Mouse (Mus musculus): Measurements from ENCODE around the gene Spata32. TPM values are rescaled to one million over a fixed set of nuclear protein-coding genes. Genes with fewer than 3 reads are reported as not detected.
A peak's percentile ranks its signal among the peaks of the same experiment; 100 is the strongest.
"Not testable (repeated sequence)": the region's sequence is repeated elsewhere in the genome, so short reads cannot be mapped to it uniquely, and the experiment has no call there.

Spata32 gene
- total RNA-seq, 2 experiments from 2014 or later, result 0.99 to 1.6 TPM

- DNase-seq (ENCODE audit: low spot score in 2 of 2), result no peak
These were observed 28.6 kb upstream of the Spata32 start for GRCm38 (mm10) chr11:103246731-103247290.

DNA sequence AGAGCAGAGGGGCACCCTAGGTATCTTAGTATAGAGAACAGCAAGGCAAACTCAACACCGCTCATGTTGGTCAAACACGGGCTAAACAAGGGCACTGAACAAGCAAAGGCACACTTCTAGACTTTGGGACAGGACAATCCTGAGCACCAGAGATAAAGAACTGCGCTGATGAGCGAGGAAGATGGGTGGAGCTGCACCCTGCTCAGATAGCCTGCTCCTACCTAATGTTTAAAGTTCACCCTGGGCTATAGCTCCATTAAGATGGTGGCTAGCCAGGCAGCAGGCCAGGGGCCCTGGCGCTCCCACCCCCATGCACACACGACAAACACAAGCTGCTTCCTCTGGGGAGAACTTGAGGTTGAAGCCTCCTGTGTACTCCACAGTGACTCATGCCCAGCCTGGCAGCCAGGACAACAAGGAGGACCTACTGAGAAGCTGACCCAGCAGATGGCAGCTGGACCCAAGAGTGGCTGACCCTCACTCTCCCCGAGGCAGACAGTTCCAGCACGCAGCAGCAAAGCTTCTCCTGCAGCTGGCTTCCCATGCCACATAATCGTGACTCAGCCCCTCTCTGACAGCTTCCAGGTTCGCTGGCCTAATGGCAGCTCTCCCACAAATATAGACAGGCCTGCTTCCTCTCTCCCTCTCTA, 28.0 kb upstream of the Spata32 start:
- DNase-seq (ENCODE audit: low spot score in 2 of 2), result peak in 1 of 2 experiments; percentile 33

DNA sequence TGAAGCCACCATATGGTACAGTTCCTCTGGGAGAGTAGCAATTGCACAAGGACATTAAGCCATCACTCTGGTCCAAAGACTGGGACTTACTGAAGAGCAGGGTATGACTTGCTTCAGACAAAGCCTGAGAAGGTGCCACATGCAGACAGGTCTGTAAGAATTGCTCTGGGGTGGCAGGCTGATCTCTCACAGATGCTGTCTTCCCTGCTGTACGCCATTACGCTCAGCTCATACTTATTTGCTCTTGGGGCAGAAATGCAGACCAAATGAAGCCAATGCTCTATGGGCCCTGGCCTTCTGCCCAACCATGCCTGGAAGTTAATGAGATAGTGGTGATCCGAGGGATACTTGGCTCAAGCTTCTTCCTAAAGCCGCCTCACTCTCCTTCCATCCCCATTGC, 26.6 kb upstream of the Spata32 start:
- no peak for DNase-seq (ENCODE audit: low spot score in 2 of 2)

DNA sequence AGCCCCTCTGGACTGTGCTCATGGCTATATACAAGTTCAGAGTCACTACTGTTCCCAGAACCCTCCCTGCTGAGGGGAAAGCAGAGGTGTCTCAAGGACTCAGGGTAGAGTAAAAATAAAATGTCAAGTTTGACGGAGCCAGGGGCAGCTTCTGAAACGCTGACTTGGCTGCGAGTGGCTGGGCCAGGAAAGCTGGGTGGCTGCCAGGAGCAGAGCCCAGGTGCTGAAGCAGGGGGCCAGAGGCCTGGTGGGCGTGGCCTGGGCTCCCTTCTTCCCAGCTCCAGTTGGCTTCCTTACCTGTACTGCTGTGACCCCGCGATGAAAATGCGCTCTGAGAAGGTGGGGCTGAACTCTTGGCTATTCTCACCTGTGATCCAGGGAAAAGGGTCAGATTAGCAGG, 22.5 kb upstream of the Spata32 start:
- no peak for DNase-seq (ENCODE audit: low spot score in 2 of 2)

DNA sequence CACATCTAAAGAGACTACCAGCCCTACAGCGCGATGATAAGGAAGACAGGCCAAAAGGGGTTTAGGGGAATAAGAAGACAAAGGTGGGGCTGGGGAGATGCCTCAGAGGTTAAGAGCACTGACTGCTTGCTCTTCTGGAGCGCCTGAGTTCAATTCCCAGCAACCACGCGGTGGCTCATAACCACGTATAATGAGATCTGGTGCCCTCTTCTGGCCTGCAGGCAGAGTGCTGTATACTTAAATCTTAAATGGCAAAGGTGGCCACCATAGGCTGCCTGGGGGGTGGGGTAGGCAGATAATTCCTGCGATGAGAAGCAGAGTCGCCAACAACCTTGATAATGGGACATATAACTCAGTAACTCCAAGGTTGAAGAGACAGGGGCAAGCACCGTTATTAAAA, 19.5 kb upstream of the Spata32 start:
- DNase-seq (ENCODE audit: low spot score in 2 of 2), result no peak

GRCm38 (mm10) chr11:103236903-103237302, 18.7 kb upstream of the Spata32 start:
- no peak for DNase-seq (ENCODE audit: low spot score in 2 of 2)

DNA sequence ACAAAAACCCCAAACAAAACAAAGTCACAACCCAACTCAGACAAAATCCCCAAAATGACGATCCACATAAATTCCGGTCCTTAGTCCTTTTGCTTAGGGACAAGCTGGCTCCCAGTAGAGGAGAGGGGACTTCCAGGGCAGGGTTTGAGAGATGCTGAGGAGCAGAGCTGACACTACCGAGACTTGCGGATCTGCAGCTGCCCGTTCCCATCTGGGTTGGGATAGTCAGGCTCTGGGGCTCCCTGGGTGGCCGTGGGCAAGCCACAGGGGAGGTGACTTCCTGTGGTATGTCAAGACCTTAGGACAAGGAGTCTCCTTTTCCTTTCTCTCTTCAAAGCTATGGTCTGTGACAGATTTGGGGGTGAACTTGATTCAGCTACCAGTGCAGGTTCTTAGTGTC, 18.2 kb upstream of the Spata32 start:
- DNase-seq (ENCODE audit: low spot score in 2 of 2), result no peak

- no peak for DNase-seq (ENCODE audit: low spot score in 2 of 2)
These were observed 17.5 kb upstream of the Spata32 start for GRCm38 (mm10) chr11:103235702-103236101.

- DNase-seq (ENCODE audit: low spot score in 2 of 2), result no peak
These were observed 16.2 kb upstream of the Spata32 start for GRCm38 (mm10) chr11:103234447-103234846.

DNA sequence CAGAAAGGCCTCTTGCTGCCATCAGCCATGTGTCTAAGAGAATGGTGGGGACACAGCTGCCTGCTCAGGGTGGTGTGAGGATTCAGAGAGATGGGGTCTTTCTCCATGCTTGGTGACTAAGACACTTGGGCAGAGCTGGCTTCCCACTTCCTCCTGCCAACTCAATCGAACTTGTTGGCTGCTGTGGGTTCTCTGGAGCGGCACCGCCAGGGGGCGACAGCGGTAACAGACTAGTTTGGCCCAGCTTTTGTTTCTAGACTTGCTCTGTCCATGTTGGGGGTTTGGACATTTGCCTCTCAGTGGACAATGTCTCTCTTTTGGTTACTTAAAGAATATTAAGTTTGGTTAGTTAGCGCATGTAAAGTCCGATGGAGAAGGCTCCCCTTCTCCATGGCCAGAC, 14.7 kb upstream of the Spata32 start:
- DNase-seq (ENCODE audit: low spot score in 2 of 2), result peak; percentile 65 to 90

DNA sequence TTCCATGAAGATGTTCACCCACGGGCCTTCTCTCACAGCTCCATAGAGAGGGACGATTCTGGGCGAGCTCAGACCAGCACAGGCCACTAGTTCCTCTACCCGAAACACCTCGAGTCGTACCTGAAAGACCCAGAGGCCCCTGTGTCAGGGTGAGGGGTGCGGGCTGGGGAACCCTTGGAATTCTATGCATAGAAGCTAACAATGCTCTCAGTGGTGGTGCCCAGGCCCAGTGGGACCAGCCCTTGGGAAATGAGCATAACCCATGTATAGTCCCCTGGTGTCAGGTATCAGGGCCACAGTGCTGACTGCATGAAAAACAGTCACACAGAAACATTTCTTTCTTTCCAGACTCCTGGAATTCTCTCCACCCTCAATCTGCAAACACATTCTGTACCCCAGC, 13.1 kb upstream of the Spata32 start:
- DNase-seq (ENCODE audit: low spot score in 2 of 2), result no peak

GRCm38 (mm10) chr11:103230626-103231025, 12.4 kb upstream of the Spata32 start:
- DNase-seq (ENCODE audit: low spot score in 2 of 2), result no peak

- DNase-seq (ENCODE audit: low spot score in 2 of 2), result no peak
These were observed 11.4 kb upstream of the Spata32 start for GRCm38 (mm10) chr11:103229608-103230007.

DNA sequence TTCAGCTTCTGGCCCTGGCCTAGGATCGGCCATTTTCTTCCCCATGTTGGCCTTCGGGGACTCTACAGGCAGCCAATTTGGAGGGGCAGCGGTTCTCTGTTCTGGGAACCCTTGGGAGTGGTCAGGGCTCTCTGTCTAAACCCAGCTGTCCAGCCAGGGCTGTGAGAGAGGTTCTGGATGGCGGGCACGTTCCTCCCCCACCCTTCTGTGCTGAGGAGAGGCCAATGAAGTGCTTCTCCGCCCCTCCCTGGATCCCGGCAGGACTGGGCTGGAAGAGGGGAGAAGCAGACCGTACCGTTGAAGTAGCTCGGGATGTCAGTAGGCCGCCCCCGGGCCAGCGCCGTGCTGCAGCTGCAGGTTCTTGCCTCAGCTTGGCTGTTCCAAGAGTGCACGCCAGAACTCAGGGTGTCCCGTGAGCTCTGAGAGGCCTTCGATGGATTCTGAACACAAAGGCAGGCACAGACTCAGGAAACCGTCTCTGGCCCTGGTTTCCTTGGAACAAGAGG, 5.8 kb upstream of the Spata32 start:
- DNase-seq (ENCODE audit: low spot score in 2 of 2), result no peak

DNA sequence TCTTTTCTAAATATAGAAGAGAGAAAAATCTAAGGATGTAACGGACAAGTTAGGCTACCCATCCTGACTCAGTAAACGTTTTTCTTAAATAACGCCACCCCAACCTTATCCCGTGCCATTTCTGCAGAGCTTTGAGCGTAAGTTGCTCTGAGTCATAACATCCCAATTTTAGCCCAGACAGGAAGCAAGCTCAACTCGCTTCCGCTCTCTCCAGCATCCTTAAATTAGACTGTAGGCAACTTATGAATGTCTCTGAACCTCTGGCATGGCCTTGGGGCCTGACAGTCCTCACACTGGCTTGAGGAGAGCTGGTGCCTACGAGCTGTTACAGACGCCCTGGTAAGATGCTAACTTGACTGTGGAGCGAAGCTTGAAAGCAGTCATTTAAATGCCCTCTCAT, 5.2 kb upstream of the Spata32 start:
- no peak for DNase-seq (ENCODE audit: low spot score in 2 of 2)

- not testable (repeated sequence) for DNase-seq (ENCODE audit: low spot score in 2 of 2)
These were observed 4.5 kb upstream of the Spata32 start for GRCm38 (mm10) chr11:103222718-103223117.

DNA sequence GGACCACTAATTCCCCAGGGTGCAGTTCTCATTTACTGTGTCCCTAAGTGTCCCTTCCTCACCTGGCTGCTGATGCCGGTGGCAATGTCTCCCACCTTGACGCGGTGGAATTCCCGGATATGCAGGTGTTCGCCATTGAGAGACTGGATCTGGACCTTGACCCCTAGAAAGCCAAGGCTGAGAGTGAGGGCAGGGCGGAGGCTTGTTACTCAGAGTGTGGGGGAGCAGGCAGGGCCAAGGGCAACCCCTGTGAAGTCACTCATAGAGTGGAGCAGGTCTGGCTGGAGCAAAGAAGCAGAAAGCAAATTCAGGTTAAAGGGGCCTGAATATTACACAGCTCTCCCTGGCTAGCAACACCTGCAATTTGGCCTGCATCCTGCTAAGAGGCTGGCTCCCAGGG, 3.2 kb upstream of the Spata32 start:
- no peak for DNase-seq (ENCODE audit: low spot score in 2 of 2)

- no peak for DNase-seq (ENCODE audit: low spot score in 2 of 2)
These were observed 1.8 kb upstream of the Spata32 start for GRCm38 (mm10) chr11:103219995-103220394.

DNA sequence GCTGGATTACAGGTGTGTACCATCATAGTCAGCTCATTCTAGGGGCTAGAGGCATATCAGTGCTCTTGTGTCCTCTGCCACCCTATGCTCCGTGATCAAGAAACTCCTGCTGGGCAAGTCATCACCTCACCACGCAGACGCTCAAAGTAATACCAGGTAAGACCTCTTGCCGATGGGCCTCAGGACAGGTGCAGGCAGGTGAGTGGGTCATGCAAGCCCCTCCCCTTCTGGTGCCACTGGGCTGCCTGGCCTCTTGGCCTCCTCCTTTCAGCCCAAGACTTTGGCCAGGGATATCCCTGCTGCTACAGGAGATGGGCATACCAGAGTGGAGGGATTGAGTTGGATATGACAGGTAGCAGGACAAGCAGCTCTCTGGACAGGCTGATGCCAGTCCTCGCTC, 1.0 kb upstream of the Spata32 start:
- DNase-seq (ENCODE audit: low spot score in 2 of 2), result no peak

DNA sequence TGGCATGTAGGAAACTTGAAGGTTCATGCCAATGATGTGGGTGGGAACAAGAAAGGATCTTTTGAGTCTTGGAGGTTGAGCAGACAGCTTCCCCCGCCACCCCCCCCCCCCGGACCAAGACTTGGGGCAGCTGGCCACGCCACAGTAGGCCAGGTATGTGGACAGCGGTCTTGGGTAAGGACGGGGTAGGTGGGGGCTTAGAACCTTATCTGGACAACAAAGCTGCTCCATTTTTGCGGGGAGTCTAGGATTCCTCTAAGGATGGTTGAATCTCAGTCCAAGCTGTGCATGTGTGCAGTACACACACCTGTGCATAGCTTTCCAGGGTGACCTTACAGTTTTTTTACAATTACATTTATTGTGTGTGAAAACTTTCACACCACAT, 277 bp upstream of the Spata32 start:
- DNase-seq (ENCODE audit: low spot score in 2 of 2), result no peak

DNA sequence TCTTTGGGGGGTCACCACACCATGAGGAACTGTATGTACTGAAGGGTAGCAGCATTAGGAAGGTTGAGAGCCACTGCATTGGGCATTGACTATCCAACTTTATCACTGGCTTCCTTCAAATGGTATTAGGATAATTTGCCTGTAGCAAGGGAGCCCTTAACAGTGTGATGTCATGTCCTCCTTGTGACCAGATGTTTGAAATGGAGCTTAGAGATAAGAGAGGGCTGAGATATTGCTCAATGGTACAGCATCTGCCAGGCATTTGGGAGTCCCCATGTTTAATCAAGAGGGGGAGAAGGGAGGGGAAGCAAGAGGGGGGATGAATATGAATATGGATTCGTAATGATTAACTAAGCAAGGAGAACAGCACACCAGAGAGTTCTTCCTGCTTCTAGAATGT, 2.9 kb downstream of the Spata32 start:
- DNase-seq (ENCODE audit: low spot score in 2 of 2), result no peak

- no peak for DNase-seq (ENCODE audit: low spot score in 2 of 2)
These were observed 4.5 kb downstream of the Spata32 start for GRCm38 (mm10) chr11:103213712-103214111.

GRCm38 (mm10) chr11:103210291-103210690, 7.9 kb downstream of the Spata32 start:
- no peak for DNase-seq (ENCODE audit: low spot score in 2 of 2)

All from layer of hippocampus, adult 18-20 months (tissue).